Mouse (Mus musculus) cortical plate, adult 2 months (tissue): ENCODE data around the gene Psd4.

ENCODE experiments used
- CTCF ChIP-seq: fragments of 200-500 bp; IDR thresholded peaks from 2 replicates; pipeline ENCODE4 v1.5.1; 2011; ENCODE audit warnings: mild to moderate bottlenecking, control low read depth, low read length; ENCODE audit not compliant: insufficient read depth; ENCODE audit errors: extremely low read depth
- POLR2A ChIP-seq: fragments of 200-500 bp; IDR thresholded peaks from 2 replicates; pipeline ENCODE4 v1.6.1; 2011; ENCODE audit warnings: mild to moderate bottlenecking, low read length, control low read depth; ENCODE audit not compliant: insufficient read depth; ENCODE audit errors: extremely low read depth

GRCm38 (mm10) chr2:24407701-24408485 is 40.5 kb downstream of the Psd4 start:
- TF ChIP-seq CTCF (no peak), POLR2A (no peak)
